Mouse (Mus musculus) left cerebral cortex, adult 18-20 months (tissue): ENCODE measurements around the gene Zscan25. TPM values are rescaled to one million over a fixed set of nuclear protein-coding genes. Genes with fewer than 3 reads are reported as not detected.

Experiments used
- total RNA-seq, 2 experiments: library from RNA; stranded (reverse); gene quantifications; 2 replicates each; pipeline ENCODE4 v1.2.3; 2021

Gene Zscan25
- total RNA-seq, 2 experiments from 2014 or later = 19.6 to 22.9 TPM

Other genes with a start within 250 kb of the Zscan25 start
- not detected for gene Gm4871, start 247.7 kb upstream of the Zscan25 start, total RNA-seq
- not detected for gene 1700018F24Rik, start 237.5 kb upstream of the Zscan25 start, total RNA-seq
- 100 to 1,000 TPM; 199 to 210 TPM for gene Arpc1a, start 196.7 kb upstream of the Zscan25 start, total RNA-seq
- gene Kpna7, start 196.5 kb upstream of the Zscan25 start, total RNA-seq = not detected
- gene Arpc1b, start 166.3 kb upstream of the Zscan25 start, total RNA-seq = 10 to 100 TPM; 14.5 to 19.8 TPM
- 10 to 100 TPM; 91.3 to 96.3 TPM for gene Pdap1, start 140.3 kb upstream of the Zscan25 start, total RNA-seq
- gene Bud31, start 140.1 kb upstream of the Zscan25 start, total RNA-seq = 10 to 100 TPM; 75.7 to 78.8 TPM
- 10 to 100 TPM; 21.5 to 22.4 TPM for gene Ptcd1, start 113.4 kb upstream of the Zscan25 start, total RNA-seq
- gene Cpsf4, start 113.3 kb upstream of the Zscan25 start, total RNA-seq = 10 to 100 TPM; 19.9 to 25.1 TPM
- gene Atp5j2, start 88.4 kb upstream of the Zscan25 start, total RNA-seq = 100 to 1,000 TPM; 223 to 245 TPM
- gene Zkscan14, start 78.6 kb upstream of the Zscan25 start, total RNA-seq = 10 to 100 TPM; 11.8 to 15.8 TPM
- gene Zkscan5, start 75.9 kb upstream of the Zscan25 start, total RNA-seq = 1 to 10 TPM; 9.4 to 9.5 TPM
- gene Zfp655, start 48.8 kb upstream of the Zscan25 start, total RNA-seq = 10 to 100 TPM; 30.0 to 33.0 TPM
- gene Cyp3a57, start 64.8 kb downstream of the Zscan25 start, total RNA-seq = not detected
- gene Cyp3a16, start 189.2 kb downstream of the Zscan25 start, total RNA-seq = not detected